Mouse (Mus musculus) stomach, embryonic 15.5 days (tissue): ENCODE results near the gene Mettl16. TPM values are rescaled to one million over a fixed set of nuclear protein-coding genes. Genes with fewer than 3 reads are reported as not detected.
A peak's percentile ranks its signal among the peaks of the same experiment; 100 is the strongest.

Experiments
- ATAC-seq: fragments of 200-750 bp; cut with Nextera tagmentation; 2 replicates; pipeline ENCODE4 v1.8.0; 2017; ENCODE audit warnings: low read depth, moderate number of reproducible peaks, moderate TSS enrichment; ENCODE audit not compliant: insufficient read depth, low FRiP score
- H3K27ac ChIP-seq: fragments of 300-500 bp; sonication (generic); 2 replicates; pipeline ENCODE4 v1.5.1; 2015; ENCODE audit warnings: mild to moderate bottlenecking, inconsistent platforms
- H3K27me3 ChIP-seq: fragments of 300-500 bp; sonication (generic); replicated peaks from 2 replicates; pipeline ENCODE4 v1.6.1; 2015; ENCODE audit warnings: inconsistent platforms
- H3K36me3 ChIP-seq: fragments of 300-500 bp; sonication (generic); 2 replicates; pipeline ENCODE4 v1.6.1; 2015; ENCODE audit warnings: inconsistent platforms
- H3K4me1 ChIP-seq: fragments of 300-500 bp; sonication (generic); 2 replicates; pipeline ENCODE4 v1.6.1; 2015; ENCODE audit warnings: inconsistent platforms
- H3K4me2 ChIP-seq: fragments of 300-500 bp; sonication (generic); 2 replicates; pipeline ENCODE4 v1.6.1; 2015; ENCODE audit warnings: mild to moderate bottlenecking, inconsistent platforms
- H3K4me3 ChIP-seq: fragments of 300-500 bp; sonication (generic); replicated peaks from 2 replicates; pipeline ENCODE4 v1.5.1; 2015; ENCODE audit warnings: inconsistent platforms
- H3K9ac ChIP-seq: fragments of 300-500 bp; sonication (generic); 2 replicates; pipeline ENCODE4 v1.6.1; 2015; ENCODE audit warnings: inconsistent platforms
- H3K9me3 ChIP-seq: fragments of 300-500 bp; sonication (generic); 2 replicates; pipeline ENCODE4 v1.6.1; 2016; ENCODE audit warnings: inconsistent platforms
- WGBS: fragments of 180-500 bp; shearing (Covaris S2); methylation state at CpG from one replicate; pipeline ENCODE4 v1.1.7; 2015; 5-methylcytosine and 5-hydroxymethylcytosine counted together
- polyA plus RNA-seq: library from polyadenylated mRNA; unstranded; fragments of >200 nt; fragmentation: Nextera tagmentation; extraction: Ambion mirVana; gene quantifications from 2 replicates; pipeline ENCODE4 v1.2.1, GENCODE M21; 2015

Mettl16 gene
- polyA plus RNA-seq, 1 experiment from 2014 or later, result 43.9 TPM

DNA sequence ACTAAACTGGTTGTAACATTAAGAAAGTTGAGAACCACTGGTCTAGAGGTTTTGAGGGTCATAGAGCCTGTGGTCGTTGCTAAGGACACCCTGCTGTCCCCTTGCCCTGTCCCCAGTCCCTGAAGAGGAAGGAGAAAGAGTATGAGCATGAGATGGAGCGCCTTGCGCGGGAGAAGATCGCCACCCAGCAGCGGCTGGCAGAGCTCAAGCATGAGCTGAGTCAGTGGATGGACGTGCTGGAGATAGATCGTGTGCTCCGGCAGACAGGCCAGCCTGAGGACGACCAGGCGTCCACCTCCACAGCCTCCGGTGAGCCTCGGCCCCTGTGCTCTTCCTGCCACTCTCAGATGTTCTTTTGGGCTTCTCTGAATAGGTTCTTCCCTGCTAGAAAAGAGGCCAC lies 71.4 kb downstream of the Mettl16 start:
- Histone ChIP-seq H3K4me1 (peaks cover 21% of the 10 kb centered on the region), H3K4me3 (no peak overlapping the region), H3K9me3 (no peaks in the 10 kb centered on the region), H3K27me3 (no peaks in the 10 kb centered on the region), H3K27ac (no peak overlapping the region), H3K36me3 (peaks cover 18% of the 10 kb centered on the region), H3K4me2 (no peak overlapping the region), H3K9ac (no peak overlapping the region)
- ATAC-seq, result no peak
- WGBS, result 83% methylated on average over 13 of the region's 13 CpGs

DNA sequence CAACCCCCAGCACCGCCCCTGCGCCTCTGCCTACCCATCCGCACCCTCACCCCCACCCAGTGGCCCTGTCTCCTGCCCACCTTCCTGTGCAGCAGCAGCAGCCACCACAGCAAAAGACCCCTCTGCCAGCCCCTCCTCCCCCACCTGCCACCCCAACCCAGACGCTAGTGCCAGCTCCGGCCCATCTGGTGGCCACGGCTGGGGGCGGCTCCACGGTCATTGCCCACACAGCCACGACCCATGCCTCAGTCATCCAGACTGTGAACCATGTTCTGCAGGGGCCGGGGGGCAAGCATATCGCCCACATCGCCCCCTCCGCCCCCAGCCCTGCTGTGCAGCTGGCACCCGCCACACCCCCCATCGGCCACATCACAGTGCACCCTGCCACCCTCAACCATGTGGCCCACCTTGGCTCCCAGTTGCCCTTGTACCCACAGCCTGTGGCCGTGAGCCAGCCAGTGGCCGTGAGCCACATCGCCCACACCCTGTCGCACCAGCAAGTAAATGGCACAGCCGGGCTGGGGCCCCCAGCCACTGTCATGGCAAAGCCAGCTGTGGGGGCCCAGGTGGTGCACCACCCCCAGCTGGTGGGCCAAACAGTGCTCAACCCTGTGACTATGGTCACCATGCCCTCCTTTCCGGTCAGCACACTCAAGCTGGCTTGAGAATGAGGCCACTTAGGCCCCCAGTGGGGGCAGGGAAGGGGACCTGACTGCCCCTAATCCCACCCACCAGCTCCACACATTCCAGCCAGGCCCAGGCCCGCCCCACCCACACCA lies 72.2 kb downstream of the Mettl16 start:
- Histone ChIP-seq H3K36me3 (peaks cover 18% of the 10 kb centered on the region), H3K27ac (peak overlapping the region; percentile 1; the same call in 1 of the 2 replicates), H3K9ac (no peak overlapping the region), H3K4me3 (no peak overlapping the region), H3K27me3 (no peaks in the 10 kb centered on the region), H3K9me3 (no peaks in the 10 kb centered on the region), H3K4me2 (no peak overlapping the region), H3K4me1 (peaks cover 15% of the 10 kb centered on the region; the same call in 1 of the 2 replicates)
- WGBS, result 88% methylated on average over 22 of the region's 22 CpGs
- no peak for ATAC-seq

DNA sequence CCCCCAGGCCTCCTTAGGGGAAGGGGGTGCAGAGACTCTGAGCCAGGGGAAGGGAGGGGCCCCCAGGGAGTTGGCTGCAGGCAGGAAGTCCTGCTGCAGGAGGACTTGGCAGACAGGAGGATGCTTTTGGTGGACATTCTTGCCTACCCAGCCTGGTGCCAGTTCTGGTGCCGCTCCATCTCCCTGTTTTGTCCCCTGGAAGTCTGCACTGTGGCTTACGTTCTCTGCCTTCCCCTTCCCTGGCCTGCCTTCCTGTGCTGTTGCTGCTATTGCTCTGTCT lies 72.7 kb downstream of the Mettl16 start:
- H3K9me3 ChIP-seq, result no peaks in the 10 kb centered on the region
- H3K4me3 ChIP-seq, result no peak overlapping the region
- whole genome bisulfite sequencing, result 74% methylated on average over 2 of the region's 2 CpGs
- 0 out of 2 replicates have a peak overlapping the region, but pooled peaks have one; percentile 1 for H3K27ac ChIP-seq
- H3K36me3 ChIP-seq, result peaks cover 18% of the 10 kb centered on the region
- H3K27me3 ChIP-seq, result no peaks in the 10 kb centered on the region
- ATAC-seq, result no peak
- no peak overlapping the region for H3K9ac ChIP-seq
- H3K4me1 ChIP-seq, result peaks cover 18% of the 10 kb centered on the region
- H3K4me2 ChIP-seq, result no peak overlapping the region

DNA sequence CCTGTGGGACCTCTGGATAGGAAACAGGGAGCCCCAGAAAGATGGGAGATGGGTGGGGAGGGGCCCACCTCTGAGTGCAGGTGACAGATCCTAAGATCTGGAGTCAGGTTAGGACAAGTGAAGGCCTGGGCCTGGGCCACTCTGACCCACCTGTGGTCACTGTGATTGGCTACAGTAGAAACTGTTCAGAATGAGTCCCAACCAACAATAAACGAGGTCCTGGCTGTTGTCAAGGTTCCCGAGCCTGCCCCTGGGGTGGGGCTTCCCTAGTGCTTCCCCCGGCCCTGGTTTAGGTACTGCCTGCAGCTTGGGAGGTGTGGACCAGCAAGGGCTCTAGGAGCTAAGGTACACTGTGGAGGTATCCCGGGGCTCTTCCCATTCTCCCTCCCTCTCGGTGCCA lies 73.1 kb downstream of the Mettl16 start:
- Histone ChIP-seq H3K4me1 (peaks cover 21% of the 10 kb centered on the region), H3K27me3 (no peaks in the 10 kb centered on the region), H3K36me3 (peaks cover 18% of the 10 kb centered on the region), H3K4me3 (no peak overlapping the region), H3K27ac (0 out of 2 replicates have a peak overlapping the region, but pooled peaks have one; percentile 1), H3K9me3 (no peaks in the 10 kb centered on the region), H3K4me2 (no peak overlapping the region), H3K9ac (no peak overlapping the region)
- ATAC-seq, result no peak
- 64% methylated on average over 5 of the region's 5 CpGs for WGBS

DNA sequence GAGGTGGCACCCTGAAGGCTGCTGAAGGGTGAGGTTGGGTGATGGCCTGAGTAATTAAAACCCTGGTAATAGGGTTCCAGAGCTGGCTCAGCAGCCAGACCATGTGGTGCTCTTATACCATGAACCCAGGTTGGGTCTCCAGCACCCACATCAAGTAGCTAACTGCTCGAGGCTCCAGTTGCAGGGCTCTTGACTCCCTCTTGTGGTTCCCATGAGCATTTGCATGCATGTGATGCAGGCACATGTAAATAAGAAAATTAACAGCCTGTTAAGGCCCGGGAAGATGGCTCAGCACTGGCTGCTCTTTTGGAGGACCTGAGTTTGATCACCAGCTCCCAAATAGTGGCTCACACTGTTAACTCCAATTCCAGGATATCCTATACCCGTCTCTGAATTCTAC lies 75.2 kb downstream of the Mettl16 start:
- H3K4me1 ChIP-seq, result peaks cover 14% of the 10 kb centered on the region
- H3K9me3 ChIP-seq, result no peaks in the 10 kb centered on the region
- H3K9ac ChIP-seq, result no peak overlapping the region
- peaks cover 18% of the 10 kb centered on the region for H3K36me3 ChIP-seq
- no peak for ATAC-seq
- H3K27ac ChIP-seq, result no peak overlapping the region
- 69% methylated on average over 3 of the region's 3 CpGs for WGBS
- H3K4me3 ChIP-seq, result no peak overlapping the region
- no peaks in the 10 kb centered on the region for H3K27me3 ChIP-seq
- no peak overlapping the region for H3K4me2 ChIP-seq

DNA sequence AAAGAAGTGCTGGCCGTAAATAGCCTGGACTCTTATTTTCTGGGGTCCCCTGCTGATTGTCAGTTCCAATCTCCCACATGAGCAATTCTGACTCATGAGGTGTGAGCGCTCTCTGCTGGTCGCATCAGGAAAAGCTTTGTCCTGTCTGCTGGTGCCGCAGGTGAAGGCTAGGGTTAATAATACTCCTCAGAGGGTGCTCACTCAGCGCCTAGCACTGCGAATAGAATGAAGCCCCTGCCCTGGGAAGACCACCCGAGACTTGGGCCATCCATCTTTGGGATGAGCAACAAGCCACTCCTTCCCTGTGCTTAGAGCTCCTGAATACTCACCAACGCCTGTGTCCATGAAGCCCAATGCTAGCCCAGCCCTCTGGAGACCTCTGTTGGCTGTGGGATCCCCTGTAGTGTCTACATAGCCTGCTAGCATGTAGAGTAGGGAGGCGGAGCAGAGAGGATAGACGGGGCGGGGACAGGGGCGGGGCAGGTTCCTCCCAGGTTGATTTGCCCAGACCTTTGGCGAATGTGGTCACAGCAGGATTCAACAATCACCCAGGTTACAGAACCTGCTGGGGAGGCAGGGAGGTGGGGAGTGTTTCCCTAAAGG lies 77.4 kb downstream of the Mettl16 start:
- Histone ChIP-seq H3K4me1 (peaks cover 10% of the 10 kb centered on the region), H3K9me3 (no peaks in the 10 kb centered on the region), H3K36me3 (peaks cover 13% of the 10 kb centered on the region; the same call in 1 of the 2 replicates), H3K4me2 (peak overlapping the region; percentile 41), H3K27ac (peak overlapping the region; percentile 62; the same call in 1 of the 2 replicates), H3K27me3 (no peaks in the 10 kb centered on the region), H3K9ac (no peak overlapping the region), H3K4me3 (no peak overlapping the region)
- peak; percentile 84 for ATAC-seq
- 6% methylated on average over 13 of the region's 13 CpGs for WGBS

DNA sequence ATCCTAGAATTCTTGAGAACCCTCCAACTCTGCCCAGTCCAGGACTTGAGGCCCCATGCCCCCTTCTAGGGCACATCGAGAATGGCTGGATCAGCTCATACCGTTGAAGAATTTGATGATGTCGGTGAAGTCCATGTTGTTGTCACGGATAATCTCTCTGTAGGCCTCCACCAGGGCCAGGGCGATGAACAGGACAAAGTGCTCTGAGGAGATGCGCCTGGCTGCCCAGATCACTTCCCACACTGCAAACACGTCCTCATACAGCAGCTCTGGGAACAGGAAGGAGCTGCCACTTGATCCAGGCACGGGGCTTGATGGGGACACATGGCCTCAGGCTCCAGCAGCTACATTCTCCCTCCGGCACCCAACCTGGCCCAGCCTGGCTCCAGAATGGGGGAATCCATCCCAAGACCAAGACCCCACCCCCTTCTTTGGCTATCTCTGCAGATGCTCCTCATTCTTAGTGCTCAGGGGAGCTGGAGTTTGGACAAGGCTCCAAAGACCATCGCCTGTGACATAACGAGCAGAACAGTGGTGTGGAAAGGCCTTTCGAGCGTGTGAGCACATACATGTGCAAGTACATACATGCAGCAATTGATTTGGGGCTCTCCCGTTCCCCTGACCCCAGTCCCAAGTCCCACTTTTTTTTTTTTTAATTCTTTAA lies 80.5 kb downstream of the Mettl16 start:
- H3K36me3 ChIP-seq, result no peaks in the 10 kb centered on the region
- WGBS, result 81% methylated on average over 14 of the region's 14 CpGs
- no peak overlapping the region for H3K9ac ChIP-seq
- no peaks in the 10 kb centered on the region for H3K27me3 ChIP-seq
- no peak overlapping the region for H3K4me2 ChIP-seq
- peaks cover 6% of the 10 kb centered on the region; the same call in 1 of the 2 replicates for H3K4me1 ChIP-seq
- no peak for ATAC-seq
- H3K27ac ChIP-seq, result no peak overlapping the region
- H3K4me3 ChIP-seq, result no peak overlapping the region
- no peaks in the 10 kb centered on the region for H3K9me3 ChIP-seq

DNA sequence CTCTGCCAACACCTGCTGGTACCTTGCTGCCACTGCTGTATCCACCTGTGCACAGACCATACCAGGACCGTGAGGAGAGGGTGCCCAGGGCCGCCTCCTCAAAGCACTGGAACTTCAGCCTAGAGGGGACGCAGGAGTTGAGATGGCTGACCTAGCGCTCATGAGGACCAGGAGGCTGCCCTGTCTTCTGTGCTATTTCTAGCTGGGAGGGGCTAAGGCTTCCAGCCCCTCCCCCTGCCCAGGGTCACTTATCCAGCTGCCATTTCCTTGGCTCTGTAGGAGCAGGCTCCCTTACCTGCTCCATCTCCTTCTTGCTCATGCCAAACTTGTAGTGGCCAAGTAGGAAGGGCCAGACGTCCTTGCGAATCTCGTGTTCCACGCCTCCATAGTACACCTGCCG lies 87.1 kb downstream of the Mettl16 start:
- Histone ChIP-seq H3K36me3 (no peaks in the 10 kb centered on the region), H3K9ac (no peak overlapping the region), H3K9me3 (no peaks in the 10 kb centered on the region), H3K4me3 (no peak overlapping the region), H3K27ac (no peak overlapping the region), H3K4me2 (no peak overlapping the region), H3K4me1 (no peaks in the 10 kb centered on the region), H3K27me3 (no peaks in the 10 kb centered on the region)
- no peak for ATAC-seq
- 85% methylated on average over 9 of the region's 9 CpGs for WGBS

DNA sequence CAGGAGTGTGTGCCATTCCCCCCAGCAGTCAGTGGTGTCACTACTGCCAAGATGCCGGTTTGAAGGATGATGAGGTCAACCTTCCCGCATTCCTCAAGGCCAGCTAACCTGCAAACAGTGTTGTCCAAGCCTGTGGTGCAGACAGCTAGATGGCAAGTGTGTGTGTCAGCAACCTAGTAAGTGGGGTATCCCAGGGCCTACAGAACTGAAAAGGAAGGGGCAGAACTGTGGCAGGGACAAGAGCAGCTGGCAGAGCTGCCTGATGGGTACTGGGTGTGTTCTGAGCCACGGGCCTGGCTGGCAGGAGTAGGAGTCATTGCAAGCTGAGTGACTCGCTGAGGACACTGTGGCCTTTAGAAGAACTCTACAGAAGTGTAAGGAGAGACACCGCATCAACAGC lies 91.5 kb downstream of the Mettl16 start:
- Histone ChIP-seq H3K4me3 (no peak overlapping the region), H3K9ac (no peak overlapping the region), H3K36me3 (no peaks in the 10 kb centered on the region), H3K4me2 (no peak overlapping the region), H3K4me1 (no peaks in the 10 kb centered on the region), H3K27me3 (no peaks in the 10 kb centered on the region), H3K27ac (no peak overlapping the region), H3K9me3 (no peaks in the 10 kb centered on the region)
- WGBS, result 65% methylated on average over 5 of the region's 5 CpGs
- no peak for ATAC-seq

DNA sequence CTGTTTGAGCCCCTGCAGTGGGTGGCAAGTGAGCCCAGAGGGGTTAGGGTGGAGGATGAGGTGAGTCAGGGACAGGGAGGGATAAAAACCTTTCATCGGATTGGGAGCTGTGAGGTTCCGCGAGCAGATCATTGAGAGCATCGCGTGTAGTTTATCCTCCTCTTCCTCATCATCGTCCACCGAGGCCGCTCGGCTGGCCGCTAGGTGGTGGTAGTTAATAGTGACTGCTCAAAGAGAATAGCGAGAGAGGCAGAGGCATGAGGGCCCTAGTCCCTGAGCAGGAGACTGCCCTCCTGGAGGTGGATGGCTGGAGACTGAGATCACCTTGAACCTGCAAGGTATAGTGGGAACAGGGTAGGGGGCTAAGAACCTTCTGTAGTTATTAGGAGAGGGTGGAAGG lies 92.8 kb downstream of the Mettl16 start:
- 30% methylated on average over 11 of the region's 11 CpGs for WGBS
- H3K9me3 ChIP-seq, result no peaks in the 10 kb centered on the region
- no peak overlapping the region for H3K27ac ChIP-seq
- no peak overlapping the region for H3K4me3 ChIP-seq
- no peaks in the 10 kb centered on the region for H3K4me1 ChIP-seq
- H3K9ac ChIP-seq, result no peak overlapping the region
- no peaks in the 10 kb centered on the region for H3K36me3 ChIP-seq
- ATAC-seq, result no peak
- H3K27me3 ChIP-seq, result no peaks in the 10 kb centered on the region
- no peak overlapping the region for H3K4me2 ChIP-seq

DNA sequence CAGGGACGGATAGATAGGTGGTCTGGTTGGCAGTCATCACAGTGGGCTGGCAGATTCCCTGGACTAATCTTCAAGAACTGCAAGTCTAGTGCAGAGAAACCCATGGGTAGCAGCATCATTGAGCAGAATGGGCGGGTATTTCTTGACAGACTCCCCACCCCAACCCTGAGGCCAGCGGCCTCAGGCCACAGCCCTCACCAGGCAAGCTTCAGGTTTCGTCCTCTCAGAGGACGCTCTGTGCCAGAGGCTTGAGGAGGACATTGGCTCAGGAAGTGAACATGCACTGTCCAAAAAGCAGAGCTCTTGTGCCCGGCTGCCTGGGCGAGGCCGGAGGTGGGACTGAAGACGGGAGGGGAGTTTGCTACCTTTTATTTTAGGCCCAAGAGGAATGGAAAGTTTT lies 93.8 kb downstream of the Mettl16 start:
- Histone ChIP-seq H3K9me3 (no peaks in the 10 kb centered on the region), H3K4me2 (no peak overlapping the region), H3K4me3 (no peak overlapping the region), H3K4me1 (no peaks in the 10 kb centered on the region), H3K9ac (no peak overlapping the region), H3K36me3 (no peaks in the 10 kb centered on the region), H3K27me3 (no peaks in the 10 kb centered on the region), H3K27ac (no peak overlapping the region)
- no peak for ATAC-seq
- WGBS, result 87% methylated on average over 9 of the region's 9 CpGs

DNA sequence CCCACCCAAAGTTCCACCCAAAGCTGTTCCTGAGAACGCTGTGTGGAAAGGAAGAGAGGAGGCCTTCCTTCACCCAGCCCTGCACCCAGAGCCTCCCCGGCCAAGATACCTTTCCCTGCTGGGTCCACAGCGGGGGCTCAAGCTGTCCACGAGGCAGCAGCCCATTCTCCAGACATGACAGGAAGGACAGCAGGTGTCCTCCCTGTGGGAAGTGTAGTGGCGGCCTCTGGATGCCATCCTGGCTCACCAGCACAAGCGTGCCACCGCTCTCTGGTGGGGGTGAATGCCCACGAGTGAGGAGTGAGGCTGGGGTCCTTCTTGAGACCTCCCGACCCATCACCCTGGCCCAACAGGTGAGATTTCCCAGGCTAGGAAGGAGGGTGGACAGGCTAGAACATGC lies 94.6 kb downstream of the Mettl16 start:
- Histone ChIP-seq H3K4me3 (no peak overlapping the region), H3K4me2 (no peak overlapping the region), H3K27ac (no peak overlapping the region), H3K9me3 (no peaks in the 10 kb centered on the region), H3K4me1 (no peaks in the 10 kb centered on the region), H3K27me3 (no peaks in the 10 kb centered on the region), H3K9ac (no peak overlapping the region), H3K36me3 (no peaks in the 10 kb centered on the region)
- WGBS, result 80% methylated on average over 9 of the region's 9 CpGs
- no peak for ATAC-seq
